Mouse (Mus musculus): ENCODE results near the gene Reln. TPM values are rescaled to one million over a fixed set of nuclear protein-coding genes. Genes with fewer than 3 reads are reported as not detected.

Gene Reln
- polyA plus RNA-seq, 1 experiment from 2014 or later: 23.9 TPM

DNA sequence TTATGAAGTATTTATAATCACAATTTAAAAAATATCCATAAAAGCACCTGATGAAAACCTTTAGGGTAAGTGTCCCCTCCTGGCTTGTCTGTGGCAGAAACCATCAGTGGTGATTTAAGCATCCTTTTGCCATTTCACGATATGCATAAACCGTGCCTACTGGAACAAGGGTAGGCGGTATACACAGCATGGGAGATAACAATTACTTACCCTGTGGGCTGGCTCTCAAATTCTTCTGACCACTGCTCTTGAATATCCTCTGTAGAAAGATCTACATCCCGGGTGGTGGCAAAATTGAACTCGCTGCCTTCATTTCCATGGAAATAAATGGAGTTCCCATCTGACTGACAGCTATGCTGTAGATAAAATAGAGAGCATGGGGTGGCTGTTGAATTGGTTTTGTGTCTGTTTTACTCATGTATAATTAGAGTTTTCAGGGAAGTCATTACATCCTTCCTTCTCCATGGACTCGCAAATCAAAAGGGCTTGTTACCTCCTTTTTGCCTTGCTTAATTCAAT, 264.0 kb downstream of the Reln start:
- 71% methylated on average over 6 of the region's 6 CpGs for WGBS (ENCODE audit: insufficient replicate concordance)
- H3K4me2 ChIP-seq (ENCODE audit: low read depth, low read length): no peak overlapping the region
- no peak overlapping the region for H3K4me3 ChIP-seq (ENCODE audit: low read depth, low read length)
- H3K27ac ChIP-seq (ENCODE audit: low read length): no peak overlapping the region
- H3K36me3 ChIP-seq (ENCODE audit: control insufficient read depth, insufficient read depth): no peaks in the 10 kb centered on the region
- no peak overlapping the region for H3K9ac ChIP-seq (ENCODE audit: low read depth, low read length)
- no peaks in the 10 kb centered on the region for H3K27me3 ChIP-seq (ENCODE audit: control insufficient read depth, insufficient read depth, low read depth, low read length)
- H3K9me3 ChIP-seq (replicated peaks; ENCODE audit: control insufficient read depth, low read length): no peaks in the 10 kb centered on the region
- ATAC-seq (ENCODE audit: low read depth): no peak
- no peaks in the 10 kb centered on the region for H3K4me1 ChIP-seq (ENCODE audit: control insufficient read depth, low read depth, low read length)

DNA sequence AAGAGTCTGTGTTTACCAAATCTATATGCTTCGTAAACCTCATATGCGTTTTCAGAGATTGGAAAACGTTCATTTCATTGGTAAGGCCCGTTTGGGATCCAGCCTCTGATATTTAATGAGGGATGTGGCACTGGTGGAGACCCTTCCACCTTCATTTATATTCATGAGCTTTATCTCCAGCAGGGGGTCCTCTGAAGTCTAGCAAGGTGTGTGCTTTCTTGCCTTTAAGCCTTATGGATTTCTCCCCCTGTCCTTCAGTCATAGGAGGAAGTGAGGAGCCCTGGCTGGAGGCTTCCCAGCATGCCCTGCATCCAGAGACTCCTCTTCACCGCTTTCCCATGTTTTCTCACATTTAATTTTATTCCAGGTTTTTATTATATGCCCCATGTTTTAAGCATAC, 269.5 kb downstream of the Reln start:
- H3K27me3 ChIP-seq (ENCODE audit: control insufficient read depth, insufficient read depth, low read depth, low read length): no peaks in the 10 kb centered on the region
- H3K4me1 ChIP-seq (ENCODE audit: control insufficient read depth, low read depth, low read length): no peaks in the 10 kb centered on the region
- WGBS (ENCODE audit: insufficient replicate concordance): 44% methylated on average over 5 of the region's 5 CpGs
- H3K4me3 ChIP-seq (ENCODE audit: low read depth, low read length): no peak overlapping the region
- no peak overlapping the region for H3K4me2 ChIP-seq (ENCODE audit: low read depth, low read length)
- no peaks in the 10 kb centered on the region for H3K36me3 ChIP-seq (ENCODE audit: control insufficient read depth, insufficient read depth)
- H3K9me3 ChIP-seq (replicated peaks; ENCODE audit: control insufficient read depth, low read length): no peaks in the 10 kb centered on the region
- H3K27ac ChIP-seq (ENCODE audit: low read length): no peak overlapping the region
- ATAC-seq (ENCODE audit: low read depth): no peak
- H3K9ac ChIP-seq (ENCODE audit: low read depth, low read length): no peak overlapping the region

DNA sequence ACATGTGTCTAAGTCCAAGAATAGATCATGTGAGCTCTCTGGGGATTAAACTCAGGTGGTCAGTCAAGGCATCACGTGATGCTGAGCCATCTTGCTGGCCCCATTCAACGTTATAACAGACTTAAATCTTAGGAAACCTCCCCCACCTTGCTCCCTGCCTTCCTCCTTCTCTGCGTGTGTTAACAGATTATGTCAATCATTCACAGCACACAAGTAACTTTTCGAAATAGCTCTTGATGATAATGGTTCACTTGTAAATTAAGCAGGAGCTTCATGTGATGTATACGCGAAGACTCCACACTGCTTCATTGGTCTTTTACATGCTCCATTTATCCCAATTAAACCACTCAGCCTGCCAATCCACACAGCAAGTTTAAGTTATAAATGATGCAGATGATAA, 271.9 kb downstream of the Reln start:
- Histone ChIP-seq H3K4me1 (ENCODE audit: control insufficient read depth, low read depth, low read length) (no peaks in the 10 kb centered on the region), H3K9me3 (replicated peaks; ENCODE audit: control insufficient read depth, low read length) (no peaks in the 10 kb centered on the region), H3K4me3 (ENCODE audit: low read depth, low read length) (no peak overlapping the region), H3K4me2 (ENCODE audit: low read depth, low read length) (no peak overlapping the region), H3K27me3 (ENCODE audit: control insufficient read depth, insufficient read depth, low read depth, low read length) (no peaks in the 10 kb centered on the region), H3K27ac (ENCODE audit: low read length) (no peak overlapping the region), H3K9ac (ENCODE audit: low read depth, low read length) (no peak overlapping the region), H3K36me3 (ENCODE audit: control insufficient read depth, insufficient read depth) (no peaks in the 10 kb centered on the region)
- 57% methylated on average over 6 of the region's 6 CpGs for WGBS (ENCODE audit: insufficient replicate concordance)
- no peak for ATAC-seq (ENCODE audit: low read depth)

- Histone ChIP-seq H3K27ac (ENCODE audit: low read length) (no peak overlapping the region), H3K4me3 (ENCODE audit: low read depth, low read length) (no peak overlapping the region), H3K36me3 (ENCODE audit: control insufficient read depth, insufficient read depth) (no peaks in the 10 kb centered on the region), H3K4me1 (ENCODE audit: control insufficient read depth, low read depth, low read length) (no peaks in the 10 kb centered on the region), H3K9ac (ENCODE audit: low read depth, low read length) (no peak overlapping the region), H3K9me3 (replicated peaks; ENCODE audit: control insufficient read depth, low read length) (no peaks in the 10 kb centered on the region), H3K4me2 (ENCODE audit: low read depth, low read length) (no peak overlapping the region), H3K27me3 (ENCODE audit: control insufficient read depth, insufficient read depth, low read depth, low read length) (no peaks in the 10 kb centered on the region)
- ATAC-seq (ENCODE audit: low read depth): no peak
- WGBS (ENCODE audit: insufficient replicate concordance): 57% methylated on average over 6 of the region's 6 CpGs
Observed at GRCm38 (mm10) chr5:22059251-22059650, 285.3 kb downstream of the Reln start.

GRCm38 (mm10) chr5:22041825-22042224, 302.7 kb downstream of the Reln start:
- H3K9me3 ChIP-seq (replicated peaks; ENCODE audit: control insufficient read depth, low read length): no peaks in the 10 kb centered on the region
- no peak overlapping the region for H3K9ac ChIP-seq (ENCODE audit: low read depth, low read length)
- H3K4me3 ChIP-seq (ENCODE audit: low read depth, low read length): no peak overlapping the region
- no peaks in the 10 kb centered on the region for H3K27me3 ChIP-seq (ENCODE audit: control insufficient read depth, insufficient read depth, low read depth, low read length)
- no peak overlapping the region for H3K4me2 ChIP-seq (ENCODE audit: low read depth, low read length)
- no peaks in the 10 kb centered on the region for H3K36me3 ChIP-seq (ENCODE audit: control insufficient read depth, insufficient read depth)
- H3K4me1 ChIP-seq (ENCODE audit: control insufficient read depth, low read depth, low read length): no peaks in the 10 kb centered on the region
- 68% methylated on average over 6 of the region's 6 CpGs for WGBS (ENCODE audit: insufficient replicate concordance)
- ATAC-seq (ENCODE audit: low read depth): no peak
- no peak overlapping the region for H3K27ac ChIP-seq (ENCODE audit: low read length)

- Histone ChIP-seq H3K4me1 (ENCODE audit: control insufficient read depth, low read depth, low read length) (no peaks in the 10 kb centered on the region), H3K27ac (ENCODE audit: low read length) (no peak overlapping the region), H3K27me3 (ENCODE audit: control insufficient read depth, insufficient read depth, low read depth, low read length) (no peaks in the 10 kb centered on the region), H3K36me3 (ENCODE audit: control insufficient read depth, insufficient read depth) (no peaks in the 10 kb centered on the region), H3K9ac (ENCODE audit: low read depth, low read length) (no peak overlapping the region), H3K9me3 (replicated peaks; ENCODE audit: control insufficient read depth, low read length) (no peaks in the 10 kb centered on the region), H3K4me3 (ENCODE audit: low read depth, low read length) (no peak overlapping the region), H3K4me2 (ENCODE audit: low read depth, low read length) (no peak overlapping the region)
- ATAC-seq (ENCODE audit: low read depth): no peak
- 67% methylated on average over 12 of the region's 12 CpGs for WGBS (ENCODE audit: insufficient replicate concordance)
Observed at GRCm38 (mm10) chr5:22039375-22040149, 304.9 kb downstream of the Reln start.

DNA sequence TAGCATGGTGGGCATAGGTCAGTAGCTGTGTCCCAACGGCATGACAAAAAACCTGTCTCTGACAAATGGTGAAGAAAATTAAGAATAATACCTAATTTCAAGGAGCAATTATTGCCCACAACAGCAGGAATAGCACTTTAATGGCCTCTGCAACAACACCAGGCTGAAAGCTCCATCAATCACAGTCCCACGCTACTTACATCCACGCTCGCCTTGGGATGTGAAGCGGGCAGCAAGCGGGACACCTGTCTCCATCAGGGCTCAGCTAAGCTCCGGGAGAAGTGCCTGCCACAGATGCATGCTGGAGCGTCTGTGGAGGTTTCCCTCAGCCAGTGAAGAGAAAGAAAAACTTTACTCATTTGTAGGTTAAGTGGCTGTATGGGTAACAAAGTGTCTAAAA, 309.3 kb downstream of the Reln start:
- H3K9me3 ChIP-seq (replicated peaks; ENCODE audit: control insufficient read depth, low read length): no peaks in the 10 kb centered on the region
- H3K36me3 ChIP-seq (ENCODE audit: control insufficient read depth, insufficient read depth): no peaks in the 10 kb centered on the region
- no peak overlapping the region for H3K27ac ChIP-seq (ENCODE audit: low read length)
- no peak overlapping the region for H3K4me3 ChIP-seq (ENCODE audit: low read depth, low read length)
- no peaks in the 10 kb centered on the region for H3K27me3 ChIP-seq (ENCODE audit: control insufficient read depth, insufficient read depth, low read depth, low read length)
- no peak overlapping the region for H3K4me2 ChIP-seq (ENCODE audit: low read depth, low read length)
- no peak overlapping the region for H3K9ac ChIP-seq (ENCODE audit: low read depth, low read length)
- ATAC-seq (ENCODE audit: low read depth): no peak
- no peaks in the 10 kb centered on the region for H3K4me1 ChIP-seq (ENCODE audit: control insufficient read depth, low read depth, low read length)
- 79% methylated on average over 8 of the region's 8 CpGs for WGBS (ENCODE audit: insufficient replicate concordance)

DNA sequence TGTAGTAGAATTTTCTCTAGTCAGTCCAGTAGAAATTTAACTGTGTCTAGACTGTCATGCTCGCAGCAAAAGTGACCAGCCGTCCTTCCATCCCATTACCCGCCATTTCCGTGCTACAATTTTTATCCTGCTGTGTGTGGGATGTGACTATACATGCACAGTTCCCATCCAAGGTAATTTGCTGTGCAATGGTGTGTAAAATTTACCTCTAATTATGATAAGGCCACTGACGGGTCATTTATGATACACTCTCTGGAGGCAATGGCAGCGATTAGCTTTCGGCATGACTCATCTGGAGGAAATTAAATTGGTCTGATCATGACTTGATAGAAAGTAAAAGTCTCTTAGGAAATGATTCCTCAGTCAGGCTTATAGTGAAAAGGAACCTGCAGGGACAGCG, 311.5 kb downstream of the Reln start:
- WGBS (ENCODE audit: insufficient replicate concordance): 74% methylated on average over 8 of the region's 8 CpGs
- ATAC-seq (ENCODE audit: low read depth): no peak
- no peaks in the 10 kb centered on the region for H3K36me3 ChIP-seq (ENCODE audit: control insufficient read depth, insufficient read depth)
- H3K4me3 ChIP-seq (ENCODE audit: low read depth, low read length): no peak overlapping the region
- H3K4me1 ChIP-seq (ENCODE audit: control insufficient read depth, low read depth, low read length): no peaks in the 10 kb centered on the region
- H3K9me3 ChIP-seq (replicated peaks; ENCODE audit: control insufficient read depth, low read length): no peaks in the 10 kb centered on the region
- H3K4me2 ChIP-seq (ENCODE audit: low read depth, low read length): no peak overlapping the region
- no peak overlapping the region for H3K27ac ChIP-seq (ENCODE audit: low read length)
- no peak overlapping the region for H3K9ac ChIP-seq (ENCODE audit: low read depth, low read length)
- H3K27me3 ChIP-seq (ENCODE audit: control insufficient read depth, insufficient read depth, low read depth, low read length): no peaks in the 10 kb centered on the region

- H3K4me2 ChIP-seq (ENCODE audit: low read depth, low read length): no peak overlapping the region
- H3K9ac ChIP-seq (ENCODE audit: low read depth, low read length): no peak overlapping the region
- no peaks in the 10 kb centered on the region for H3K36me3 ChIP-seq (ENCODE audit: control insufficient read depth, insufficient read depth)
- WGBS (ENCODE audit: insufficient replicate concordance): 59% methylated on average over 7 of the region's 7 CpGs
- H3K4me3 ChIP-seq (ENCODE audit: low read depth, low read length): no peak overlapping the region
- no peaks in the 10 kb centered on the region for H3K9me3 ChIP-seq (replicated peaks; ENCODE audit: control insufficient read depth, low read length)
- no peak overlapping the region for H3K27ac ChIP-seq (ENCODE audit: low read length)
- ATAC-seq (ENCODE audit: low read depth): no peak
- no peaks in the 10 kb centered on the region for H3K4me1 ChIP-seq (ENCODE audit: control insufficient read depth, low read depth, low read length)
- no peaks in the 10 kb centered on the region for H3K27me3 ChIP-seq (ENCODE audit: control insufficient read depth, insufficient read depth, low read depth, low read length)
Observed at GRCm38 (mm10) chr5:22031653-22032052, 312.8 kb downstream of the Reln start.

Data from liver, embryonic 16.5 days (tissue).